Mouse (Mus musculus) heart, adult 8-10 months (tissue): ENCODE measurements around the gene Stk11ip. TPM values are rescaled to one million over a fixed set of nuclear protein-coding genes. Genes with fewer than 3 reads are reported as not detected.

Experiments
- DNase-seq: peaks from one replicate; pipeline ENCODE4 v3.0.0; 2022; ENCODE audit warnings: low spot score
- total RNA-seq, 4 experiments: library from RNA; stranded (reverse); gene quantifications; 2 replicates each; pipeline ENCODE4 v1.2.4; 2022

Stk11ip gene
- total RNA-seq, 4 experiments from 2014 or later, result 8.3 to 10.4 (median 10.3) TPM

- DNase-seq, result no peak
Measured at GRCm38 (mm10) chr1:75504256-75505045, 16.9 kb upstream of the Stk11ip start.

DNA sequence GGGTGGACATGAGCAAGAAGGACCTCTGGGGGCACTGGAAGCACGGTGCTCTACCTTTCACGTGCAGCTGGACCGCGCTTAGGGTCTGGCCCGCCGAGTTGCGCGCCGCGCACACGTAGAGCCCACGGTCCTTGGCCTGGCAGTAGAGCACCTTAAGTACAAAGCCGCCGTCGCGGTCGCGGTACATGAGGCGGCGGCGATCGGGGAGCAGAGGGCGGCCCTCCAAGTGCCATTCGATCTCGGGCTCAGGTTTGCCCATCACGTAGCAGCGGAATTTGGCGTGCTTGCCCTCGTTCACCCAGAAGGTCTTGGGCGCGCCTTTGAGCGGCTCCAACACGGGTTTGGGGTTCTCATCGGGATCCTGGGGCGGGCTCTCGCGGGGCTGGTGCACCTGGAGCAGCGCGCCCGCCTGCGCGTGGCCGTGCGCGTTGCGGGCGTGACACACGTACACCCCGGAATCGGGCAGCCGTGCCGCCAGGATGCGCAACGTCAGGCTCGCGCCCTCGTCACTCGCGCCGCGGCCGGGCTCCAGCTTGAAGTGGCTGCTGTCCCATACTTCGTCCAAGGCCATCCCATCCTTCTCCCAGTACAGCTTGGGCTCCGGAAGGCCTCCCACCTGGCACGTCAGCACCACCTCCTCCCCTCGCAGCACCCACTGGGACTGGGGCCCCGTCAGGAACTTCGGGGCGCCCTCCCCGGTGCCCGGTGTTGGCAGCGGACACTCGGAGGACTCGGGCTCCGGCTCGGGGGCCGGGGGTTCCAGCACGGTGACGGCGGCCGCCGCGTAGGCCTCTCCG is 16.0 kb upstream of the Stk11ip start:
- DNase-seq, result peak; percentile 53

GRCm38 (mm10) chr1:75505956-75506831 is 15.1 kb upstream of the Stk11ip start, which contains the start of gene Obsl1:
Gene Obsl1 (minus strand): TSS chr1:75506452.
- DNase-seq, result peak; percentile 47

DNA sequence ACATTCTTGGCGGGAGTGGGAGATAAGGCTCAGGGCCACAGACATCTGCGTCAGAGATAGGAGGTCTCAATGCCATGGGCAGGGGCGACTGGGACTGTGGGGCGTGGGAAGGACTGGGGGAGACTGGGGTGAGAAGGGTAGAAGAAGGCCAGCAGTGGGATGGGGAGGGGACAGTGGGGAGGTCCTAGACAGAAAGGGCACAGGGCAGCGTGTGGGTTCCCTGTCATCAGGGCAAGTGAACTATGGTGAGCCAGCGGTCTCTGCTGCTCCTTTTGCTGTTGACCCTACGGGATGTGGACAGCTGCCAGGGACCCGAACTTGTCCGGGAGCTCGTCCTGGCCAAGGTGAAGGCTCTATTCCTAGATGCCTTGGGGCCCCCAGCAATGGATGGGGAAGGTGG is 14.3 kb upstream of the Stk11ip start, which contains the start of gene Inha:
Gene Inha, plus strand, starts transcription at position 72 of the 400 bp plus-strand sequence.
- no peak for DNase-seq

- no peak for DNase-seq
Measured at GRCm38 (mm10) chr1:75509586-75509985, 11.7 kb upstream of the Stk11ip start.

GRCm38 (mm10) chr1:75510154-75510553 is 11.2 kb upstream of the Stk11ip start:
- DNase-seq, result no peak

- DNase-seq, result no peak
Measured at GRCm38 (mm10) chr1:75511437-75512210, 9.7 kb upstream of the Stk11ip start.

DNA sequence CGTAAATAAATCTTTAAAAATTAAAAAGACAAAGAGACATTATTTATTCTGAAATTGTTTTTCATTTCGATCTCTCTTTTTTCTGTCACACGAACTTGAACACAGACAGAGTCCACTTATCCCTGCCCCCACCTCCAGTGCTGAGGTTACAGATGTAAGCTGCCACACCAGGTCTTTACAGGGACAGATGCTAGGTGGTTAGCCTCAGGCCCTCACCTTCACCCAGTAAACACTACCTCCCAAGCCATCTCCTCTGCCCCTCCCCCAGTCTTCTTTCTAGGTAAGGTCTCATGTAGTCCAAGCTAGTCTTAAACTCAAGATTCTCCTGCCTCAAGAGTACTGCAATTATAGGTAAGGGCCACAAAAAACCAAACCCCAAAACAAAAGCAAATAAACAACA is 8.8 kb upstream of the Stk11ip start:
- DNase-seq, result no peak

DNA sequence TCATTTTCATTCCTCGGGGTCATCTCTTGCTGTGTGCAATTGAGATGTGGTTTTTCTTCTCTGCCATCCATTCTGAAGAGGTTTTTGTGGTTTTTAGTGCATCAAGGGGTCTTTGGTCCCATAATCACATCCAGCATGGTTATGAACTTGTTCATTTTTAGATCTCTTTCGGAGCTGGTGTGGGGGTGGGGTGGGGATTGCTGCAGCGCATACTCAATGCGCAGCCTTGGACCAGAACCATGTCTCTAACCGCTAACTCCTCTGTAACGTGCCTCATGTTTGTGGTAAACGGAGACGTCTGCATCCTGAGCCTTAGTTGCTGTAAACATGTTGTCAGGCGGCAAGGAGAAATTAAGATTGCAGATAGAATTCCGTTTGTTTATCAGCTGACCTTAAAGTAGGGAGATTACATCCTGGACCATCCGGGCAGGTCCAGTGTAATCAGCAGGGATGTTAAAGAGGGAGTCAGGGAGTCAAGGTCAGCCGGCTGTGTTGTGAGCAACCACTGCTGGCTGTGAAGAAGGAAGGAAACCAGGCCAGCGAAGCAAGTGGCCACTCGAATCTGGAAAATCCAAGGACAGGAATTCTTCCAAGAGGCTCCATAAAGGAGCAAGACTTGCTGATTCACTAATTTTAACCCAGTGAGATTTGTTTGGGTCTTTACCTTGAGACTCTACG is 4.5 kb upstream of the Stk11ip start:
- DNase-seq, result no peak

DNA sequence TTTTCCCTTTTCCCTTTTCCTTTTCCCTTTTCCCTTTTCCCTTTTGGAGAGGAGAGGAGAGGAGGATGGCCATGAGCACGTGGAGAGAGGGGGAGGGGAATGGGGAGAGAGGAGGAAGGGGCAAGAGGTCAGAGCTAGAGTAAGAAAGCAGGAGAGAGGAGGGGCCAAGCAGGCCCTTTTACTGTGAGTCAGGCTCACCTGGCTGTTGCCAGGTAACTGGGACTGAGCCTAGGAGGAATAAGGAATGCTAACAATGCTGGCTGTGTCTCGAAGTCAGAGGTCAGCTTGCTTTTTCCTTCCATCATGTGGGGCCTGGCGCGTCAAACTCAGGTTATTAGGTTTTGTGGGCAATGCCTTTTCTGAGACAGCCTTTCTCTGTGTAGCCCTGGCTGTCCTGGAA is 3.3 kb upstream of the Stk11ip start:
- DNase-seq, result no peak

DNA sequence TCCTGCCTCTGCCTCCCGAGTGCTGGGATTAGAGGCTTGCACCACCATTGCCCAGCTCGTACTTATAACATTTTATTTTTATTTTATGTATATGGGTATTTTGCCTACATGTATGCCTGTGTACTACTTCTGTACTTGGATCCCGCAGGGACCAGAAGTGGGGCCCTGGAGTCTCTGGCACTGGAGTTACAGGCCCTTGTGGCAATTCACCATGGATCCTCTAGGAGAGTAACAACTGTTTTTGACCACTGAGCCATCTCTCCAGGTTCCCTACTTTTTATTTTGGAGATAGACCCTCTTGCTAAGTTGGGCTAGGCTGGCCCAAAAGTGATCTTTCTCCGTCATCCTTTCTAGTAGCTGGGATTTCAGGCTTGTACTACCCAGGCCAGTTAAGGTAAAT is 2.9 kb upstream of the Stk11ip start:
- no peak for DNase-seq

DNA sequence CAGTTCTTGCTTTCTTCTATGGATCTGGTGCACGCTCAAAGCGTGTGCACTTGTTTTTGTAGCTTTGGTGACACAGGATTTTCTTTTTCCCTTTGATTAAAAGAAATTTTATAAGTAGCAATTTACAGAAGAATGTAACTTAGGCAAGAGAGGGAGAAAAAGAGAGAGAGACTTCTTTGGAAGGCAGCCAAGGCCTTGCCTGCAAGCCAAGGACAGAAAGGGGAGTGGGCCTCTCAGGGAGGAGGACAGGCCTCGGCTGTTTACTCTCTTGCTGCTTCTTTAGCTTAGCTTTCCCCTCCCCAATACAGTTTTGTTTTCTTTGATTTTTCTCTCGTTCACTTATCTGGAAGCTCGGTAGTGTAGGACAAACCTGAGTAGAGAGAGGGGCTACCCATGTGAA is 1.8 kb upstream of the Stk11ip start:
- no peak for DNase-seq

GRCm38 (mm10) chr1:75524679-75525078 is 3.4 kb downstream of the Stk11ip start:
- no peak for DNase-seq

DNA sequence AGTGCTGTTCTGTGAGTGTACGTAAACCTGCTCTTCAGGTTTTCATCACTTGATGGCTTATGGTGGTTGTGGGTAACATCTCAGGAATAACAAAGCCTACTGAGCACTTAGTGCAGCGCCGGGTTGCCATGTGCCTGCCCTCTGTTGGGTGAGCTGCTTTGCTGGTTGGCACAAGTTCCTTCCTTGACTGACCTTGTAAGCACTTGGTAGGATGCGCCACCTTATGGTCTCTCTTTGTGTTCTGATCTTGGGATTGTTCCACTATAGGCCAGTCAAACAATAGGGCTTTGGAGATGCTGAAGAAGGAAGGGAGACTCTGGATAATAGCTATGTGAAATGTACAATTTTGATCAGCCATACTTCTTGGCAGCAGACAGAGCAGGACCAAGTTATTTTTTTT is 9.2 kb downstream of the Stk11ip start:
- no peak for DNase-seq

DNA sequence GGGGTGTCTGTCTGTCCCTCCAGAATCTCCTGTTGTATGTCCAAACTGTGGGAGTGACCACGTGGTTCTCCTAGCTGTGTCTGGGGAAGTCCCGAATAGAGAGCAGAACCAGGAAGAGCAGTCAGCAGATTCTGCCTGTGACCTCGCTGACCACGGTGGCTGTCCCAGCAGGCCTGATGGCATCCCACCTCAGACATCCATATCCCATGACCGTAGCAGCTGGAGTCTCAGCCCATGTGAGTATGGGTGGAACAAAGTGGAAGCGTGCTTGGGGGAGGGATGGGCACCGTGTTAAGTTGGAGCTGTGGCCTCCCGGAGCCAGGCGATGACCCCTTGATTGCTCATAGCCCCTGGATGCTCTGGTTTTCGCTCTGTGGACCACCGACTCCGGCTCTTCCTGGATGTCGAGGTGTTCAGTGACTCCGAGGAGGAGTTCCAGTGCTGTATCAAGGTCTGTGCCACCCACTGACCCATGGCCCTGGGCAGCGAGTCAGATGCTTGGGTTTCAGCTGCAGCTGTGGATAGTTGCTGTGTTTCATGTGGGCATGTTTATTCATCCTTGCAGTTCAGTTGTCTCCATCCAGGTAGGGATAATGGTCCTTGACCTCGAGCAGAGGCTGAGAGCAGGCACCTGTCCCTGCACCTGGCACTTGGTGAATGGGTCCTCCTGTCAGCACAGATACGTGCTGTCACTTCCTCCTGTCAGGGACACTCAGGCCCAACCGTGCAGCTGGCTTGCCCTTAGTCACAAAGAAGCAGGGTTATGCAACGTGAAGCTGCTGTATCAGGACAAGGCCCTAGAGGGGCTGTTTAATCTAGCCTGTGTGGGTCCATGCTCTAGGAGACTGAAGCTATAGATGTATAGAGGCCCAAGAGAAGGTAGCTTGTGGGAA is 11.2 kb downstream of the Stk11ip start:
- no peak for DNase-seq

- no peak for DNase-seq
Measured at GRCm38 (mm10) chr1:75533325-75534252, 12.3 kb downstream of the Stk11ip start.

- DNase-seq, result no peak
Measured at GRCm38 (mm10) chr1:75537587-75537986, 16.3 kb downstream of the Stk11ip start.

GRCm38 (mm10) chr1:75538597-75539190 is 17.4 kb downstream of the Stk11ip start:
- no peak for DNase-seq
